Mouse (Mus musculus): ENCODE measurements at regions not wholly inside any gene's neighbourhood (a gene's known extent, or its start where the extent isn't known, plus 50 kb on each side); places are given as distances from the start of the nearest gene placed in this dataset. TPM values are rescaled to one million over a fixed set of nuclear protein-coding genes. Genes with fewer than 3 reads are reported as not detected.

DNA sequence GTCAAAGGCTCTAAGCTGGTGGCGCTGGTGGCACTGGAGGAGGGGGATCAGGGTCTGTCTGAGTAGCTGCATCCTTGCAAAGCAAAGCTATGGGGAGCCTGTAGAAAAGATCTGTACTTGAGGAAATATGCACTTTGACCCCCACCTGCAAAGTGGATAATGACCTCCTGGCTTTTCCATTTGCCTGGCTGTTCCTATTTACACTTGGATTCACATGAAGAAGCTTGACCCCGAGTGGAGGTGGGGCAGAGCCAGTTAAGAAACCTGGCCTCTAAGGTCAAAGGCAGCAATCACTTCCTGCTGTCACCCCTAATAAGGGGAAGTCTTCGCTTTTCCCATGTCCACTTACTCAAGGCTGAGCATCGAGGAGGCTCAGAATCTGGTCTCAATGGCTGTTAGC is 145.7 kb upstream of the Fam19a5 start:
- intact Hi-C loops (cut with DNase I): no loop called here
- no peak for DNase-seq (ENCODE audit: low spot score in 2 of 2)

DNA sequence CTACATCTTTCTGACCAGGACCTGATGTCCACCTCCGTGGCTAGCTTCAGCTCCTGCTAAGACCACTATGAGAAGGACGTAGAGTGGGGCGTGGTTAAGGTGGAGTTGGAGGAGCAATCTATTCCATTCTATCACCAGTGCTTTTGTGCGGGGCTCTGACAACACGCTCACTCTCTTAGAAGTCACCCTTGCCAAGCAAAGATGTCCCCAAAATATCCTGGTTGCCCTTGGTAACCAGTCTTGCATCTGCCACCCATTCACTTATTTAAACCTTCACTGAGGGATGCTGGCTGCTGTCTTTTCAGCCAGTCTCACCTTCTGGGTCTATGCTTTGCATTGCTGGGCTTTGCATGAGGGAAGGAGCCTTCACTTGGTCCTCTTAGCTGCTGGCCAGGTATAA is 138.4 kb upstream of the Fam19a5 start:
- DNase-seq (ENCODE audit: low spot score in 2 of 2): peak; percentile 57 to 58
- intact Hi-C loops (cut with DNase I): no loop called here

DNA sequence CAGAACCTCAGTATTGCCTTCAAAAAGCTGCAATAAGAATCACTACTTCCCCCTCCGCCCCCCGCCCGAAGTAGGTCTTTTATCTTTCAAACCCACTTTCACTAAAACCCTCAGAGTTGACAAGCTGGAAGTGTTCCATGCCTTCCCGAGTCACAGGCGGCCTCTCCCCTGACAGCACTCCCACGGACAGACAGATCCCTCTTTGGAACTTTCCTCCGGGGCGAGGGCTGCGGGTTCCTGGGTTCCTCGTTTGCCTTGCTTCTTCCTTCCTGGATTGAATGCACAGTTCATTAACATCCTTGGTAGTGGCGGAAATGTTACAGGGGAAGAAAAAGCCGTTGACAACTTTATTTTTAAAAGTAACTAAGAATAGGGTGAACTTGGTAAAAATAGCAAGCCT is 132.1 kb upstream of the Fam19a5 start:
- DNase-seq (ENCODE audit: low spot score in 2 of 2): no peak
- intact Hi-C loops (cut with DNase I): no loop called here

DNA sequence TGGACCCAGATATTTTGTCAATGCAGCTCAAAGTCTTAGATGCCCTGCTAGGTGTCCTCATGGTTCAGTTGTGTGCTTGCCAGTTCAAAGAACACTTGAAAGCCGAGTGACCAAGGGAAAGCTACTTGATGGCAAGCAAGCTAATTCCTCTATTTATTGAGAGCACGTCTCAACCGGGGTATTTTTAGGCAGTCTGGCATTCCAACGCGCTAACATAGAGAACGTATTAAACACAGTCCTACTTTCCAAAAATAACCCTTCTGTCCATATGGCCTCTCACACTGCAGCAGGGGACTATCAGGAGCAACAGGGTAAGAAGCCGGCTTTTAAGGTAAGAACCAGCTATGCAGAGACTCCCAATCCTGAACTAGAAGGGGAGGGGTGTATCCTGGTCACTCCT is 128.1 kb upstream of the Fam19a5 start:
- no peak for DNase-seq (ENCODE audit: low spot score in 2 of 2)
- intact Hi-C loops (cut with DNase I): no loop called here

DNA sequence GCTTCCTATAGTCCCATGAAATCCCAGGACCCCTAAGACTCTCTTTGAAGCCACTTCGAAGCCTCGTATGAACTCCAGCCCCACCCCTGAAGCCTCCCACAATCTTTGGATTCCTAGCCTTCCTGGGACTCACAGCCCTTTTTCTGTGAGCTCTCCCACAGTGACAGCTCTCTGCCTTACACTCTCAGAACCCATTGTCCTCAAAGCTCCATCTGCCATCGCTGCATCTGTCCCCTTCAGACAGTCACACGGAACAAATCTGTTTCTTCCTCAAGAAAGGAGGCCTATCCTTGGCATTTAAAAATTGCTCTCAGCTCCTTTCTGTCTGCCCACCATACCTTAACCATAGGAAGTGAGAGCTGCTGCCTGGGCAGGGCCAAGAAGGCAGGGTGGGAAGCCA is 122.4 kb upstream of the Fam19a5 start:
- intact Hi-C loops (cut with DNase I): no loop called here

DNA sequence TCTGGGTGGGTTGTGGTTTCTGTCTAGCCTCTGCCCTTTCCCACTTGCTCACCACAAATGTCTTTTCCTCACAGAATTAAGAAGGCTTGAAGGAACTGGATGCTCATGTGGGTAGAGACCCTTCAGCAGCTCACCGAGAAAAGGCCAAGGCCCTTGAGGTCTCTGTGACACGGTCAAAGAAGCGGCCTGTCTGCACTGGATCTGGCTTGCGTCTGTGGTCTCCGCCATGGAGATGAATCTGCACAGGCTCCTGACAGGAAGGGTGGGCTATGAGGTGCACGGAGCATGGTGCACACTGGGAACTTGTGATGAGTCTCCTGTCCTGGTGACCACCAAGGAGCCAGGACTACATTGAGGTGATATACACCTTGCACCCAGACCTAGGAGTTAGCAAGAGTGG is 110.8 kb upstream of the Fam19a5 start:
- DNase-seq (ENCODE audit: low spot score in 2 of 2): no peak
- intact Hi-C loops (cut with DNase I): no loop called here

More for the DNA sequence above, 122.4 kb upstream of the Fam19a5 start:
- DNase-seq (ENCODE audit: low spot score in 2 of 2): no peak

DNA sequence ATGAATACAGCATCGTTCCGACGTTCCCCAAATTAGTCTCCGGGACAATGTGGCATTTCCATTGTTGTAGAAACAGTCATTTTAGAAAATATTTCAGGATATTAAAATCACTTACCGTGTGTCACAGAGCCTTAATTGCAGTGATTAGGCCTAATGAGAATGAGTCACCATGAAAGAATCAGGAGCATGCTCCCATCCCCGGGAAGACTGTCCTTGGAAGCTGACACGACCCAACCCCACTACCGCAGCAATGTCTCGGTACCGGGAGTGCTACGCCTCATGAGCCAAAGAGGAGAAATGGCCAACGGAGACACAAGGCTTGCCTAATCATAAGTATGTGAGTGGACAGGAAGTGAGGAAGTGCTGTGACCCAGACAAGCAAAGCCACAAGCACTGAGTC is 110.2 kb upstream of the Fam19a5 start:
- no peak for DNase-seq (ENCODE audit: low spot score in 2 of 2)
- intact Hi-C loops (cut with DNase I): no loop called here

DNA sequence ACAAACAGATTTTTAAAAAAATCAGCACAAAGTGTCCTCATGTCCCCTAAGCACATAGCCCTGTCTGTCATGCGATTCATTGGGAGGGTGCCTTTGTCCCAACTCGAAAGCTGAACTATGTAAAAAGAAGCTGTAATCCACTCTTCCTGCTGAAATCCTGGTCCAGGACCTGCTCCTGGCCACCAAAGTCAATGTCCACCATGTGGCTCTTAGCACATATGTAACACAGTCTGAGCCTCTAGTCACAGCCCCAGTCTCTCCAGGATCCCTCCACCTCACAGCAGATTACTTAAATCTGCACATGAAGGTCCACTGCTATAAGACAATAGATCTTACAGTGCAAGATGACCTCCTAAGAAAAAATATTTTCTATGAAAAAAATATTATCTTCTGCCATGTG is 108.5 kb upstream of the Fam19a5 start:
- DNase-seq (ENCODE audit: low spot score in 2 of 2): no peak
- intact Hi-C loops (cut with DNase I): no loop called here

DNA sequence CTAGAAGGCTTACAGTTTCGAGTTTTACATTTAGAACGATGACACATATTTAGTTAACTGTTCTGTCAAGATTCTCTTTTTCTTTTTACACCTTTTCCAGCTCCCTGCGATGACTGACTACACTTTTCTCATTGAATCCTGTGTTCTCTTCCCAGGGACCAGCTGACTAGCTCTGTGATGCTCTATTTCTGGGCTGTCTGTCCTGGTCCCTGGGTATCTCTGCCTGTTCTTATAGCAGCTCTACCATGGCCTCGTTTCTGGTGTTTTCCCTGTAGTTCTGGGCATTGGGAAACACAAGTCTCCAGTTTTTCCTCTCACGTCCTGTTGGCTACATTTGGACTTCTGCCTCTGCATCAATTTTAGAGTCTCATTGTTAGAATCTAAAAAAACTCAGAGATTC is 106.5 kb upstream of the Fam19a5 start:
- DNase-seq (ENCODE audit: low spot score in 2 of 2): peak in 1 of 2 experiments; percentile 25
- intact Hi-C loops (cut with DNase I): no loop called here

DNA sequence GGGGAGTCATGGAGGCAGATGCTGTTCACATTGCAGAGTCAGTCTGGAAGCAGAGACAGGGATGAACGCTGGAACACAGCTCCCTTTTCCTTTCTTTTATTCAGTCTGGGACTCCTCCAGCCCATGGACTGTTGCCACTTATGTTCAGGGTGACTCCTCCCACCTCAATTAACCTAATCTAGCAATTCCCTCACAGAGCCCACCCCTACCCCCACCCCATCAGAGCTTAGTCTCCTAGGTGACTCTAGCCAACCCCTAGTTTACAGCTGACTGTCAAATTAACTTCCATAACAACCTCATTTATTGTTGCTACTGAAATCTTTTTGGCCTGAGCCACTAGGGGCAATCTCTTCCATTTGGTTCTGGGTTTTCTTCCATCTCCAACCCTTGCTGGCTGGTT is 85.2 kb upstream of the Fam19a5 start:
- DNase-seq (ENCODE audit: low spot score in 2 of 2): no peak
- intact Hi-C loops (cut with DNase I): no loop called here

DNA sequence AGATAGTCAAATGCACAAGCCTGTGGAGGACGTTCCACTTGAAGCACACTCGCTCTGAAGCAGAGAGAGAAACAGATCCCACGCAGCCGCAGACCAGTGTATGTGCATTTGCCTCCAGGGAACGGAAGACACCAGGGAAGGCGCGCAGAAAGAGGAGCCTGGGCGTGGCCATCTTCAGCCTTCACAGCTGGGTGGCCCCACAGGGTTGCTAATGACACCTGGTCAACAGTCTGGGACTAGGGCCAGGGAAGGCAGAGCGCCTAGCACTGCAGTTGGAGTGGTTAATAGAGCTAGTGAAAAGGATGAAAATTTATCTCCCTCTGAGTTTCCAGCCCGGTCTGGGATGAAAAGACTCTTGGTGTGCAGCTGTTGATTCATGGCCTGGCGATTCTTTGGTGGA is 67.9 kb upstream of the Fam19a5 start:
- DNase-seq (ENCODE audit: low spot score in 2 of 2): no peak
- intact Hi-C loops (cut with DNase I): no loop called here

DNA sequence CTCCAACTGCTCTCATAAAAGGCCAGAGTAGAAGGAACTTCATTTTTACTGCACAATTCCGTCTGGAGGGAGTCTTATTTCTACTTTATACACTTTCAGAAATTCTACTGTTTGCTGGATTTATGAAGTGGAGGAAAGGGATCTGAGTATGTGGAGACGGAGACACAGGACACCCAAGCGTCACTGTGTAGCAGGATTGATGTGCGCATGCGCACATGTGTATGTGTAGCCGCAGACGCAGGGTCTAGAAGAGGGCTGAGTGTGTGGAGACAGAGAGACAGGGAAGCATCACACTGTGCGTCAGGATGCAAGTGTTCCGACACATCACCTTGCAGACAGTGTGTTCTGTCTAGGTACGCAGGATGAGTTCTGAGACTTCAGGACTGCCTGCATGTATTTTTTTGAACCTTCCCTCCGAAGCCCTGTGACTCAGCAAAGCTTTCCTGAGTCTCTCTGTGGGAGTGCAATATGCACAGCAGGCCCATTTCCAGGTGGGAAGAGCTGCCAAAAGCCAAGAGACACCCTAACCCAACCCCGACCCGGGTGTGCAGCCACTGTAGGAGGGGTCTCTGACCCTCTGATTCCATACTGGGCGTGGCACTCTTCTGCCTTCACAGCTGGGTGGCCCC is 67.1 kb upstream of the Fam19a5 start:
- intact Hi-C loops (cut with DNase I): no loop called here
- peak; percentile 7 for DNase-seq (ENCODE audit: low spot score in 2 of 2)

DNA sequence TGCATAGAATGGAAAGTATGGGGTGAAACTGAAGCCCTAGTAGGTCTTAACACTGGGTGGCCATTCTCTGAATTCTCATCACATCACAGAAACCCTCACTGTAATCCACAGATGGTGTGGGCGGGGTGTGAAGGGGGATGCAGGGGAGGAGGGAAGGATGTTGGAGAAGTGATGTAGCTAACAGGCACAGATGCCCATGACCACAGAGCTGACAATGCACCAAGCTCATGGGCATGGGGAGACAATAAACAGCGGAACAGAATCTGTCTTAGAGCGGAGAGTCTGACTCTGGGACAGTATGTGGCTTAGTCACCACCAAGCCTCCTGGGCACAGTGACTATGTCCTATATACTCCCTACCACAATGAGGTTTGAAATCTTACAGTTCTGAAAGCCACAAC is 63.3 kb upstream of the Fam19a5 start:
- intact Hi-C loops (cut with DNase I): no loop called here
- no peak for DNase-seq (ENCODE audit: low spot score in 2 of 2)

Small RNA genes lying in the stretch of these regions (microRNA-seq; reads per million reads assigned to microRNA genes)
- gene Gm23416: not detected
